Mouse (Mus musculus): ENCODE measurements around the gene Rgs8. TPM values are rescaled to one million over a fixed set of nuclear protein-coding genes. Genes with fewer than 3 reads are reported as not detected.

Gene Rgs8
- total RNA-seq, 2 experiments from 2014 or later = 60.4 to 61.1 TPM

- DNase-seq (ENCODE audit: low spot score in 2 of 2) = no peak
Observed at GRCm38 (mm10) chr1:153702853-153703410, 50.1 kb downstream of the Rgs8 start.

- peak in 1 of 2 experiments; percentile 32 for DNase-seq (ENCODE audit: low spot score in 2 of 2)
Observed at GRCm38 (mm10) chr1:153703445-153703991, 50.7 kb downstream of the Rgs8 start.

GRCm38 (mm10) chr1:153704174-153704573 lies 51.3 kb downstream of the Rgs8 start:
- DNase-seq (ENCODE audit: low spot score in 2 of 2) = no peak

GRCm38 (mm10) chr1:153704996-153705395 lies 52.2 kb downstream of the Rgs8 start:
- no peak for DNase-seq (ENCODE audit: low spot score in 2 of 2)

- no peak for DNase-seq (ENCODE audit: low spot score in 2 of 2)
Observed at GRCm38 (mm10) chr1:153708626-153709025, 55.8 kb downstream of the Rgs8 start.

GRCm38 (mm10) chr1:153709451-153709850 lies 56.6 kb downstream of the Rgs8 start:
- no peak for DNase-seq (ENCODE audit: low spot score in 2 of 2)

- no peak for DNase-seq (ENCODE audit: low spot score in 2 of 2)
Observed at GRCm38 (mm10) chr1:153711544-153712262, 58.9 kb downstream of the Rgs8 start.

- DNase-seq (ENCODE audit: low spot score in 2 of 2) = no peak
Observed at GRCm38 (mm10) chr1:153712633-153713032, 59.8 kb downstream of the Rgs8 start.

- no peak for DNase-seq (ENCODE audit: low spot score in 2 of 2)
Observed at GRCm38 (mm10) chr1:153717990-153718389, 65.2 kb downstream of the Rgs8 start.

- no peak for DNase-seq (ENCODE audit: low spot score in 2 of 2)
Observed at GRCm38 (mm10) chr1:153720935-153721334, 68.1 kb downstream of the Rgs8 start.

GRCm38 (mm10) chr1:153721565-153722310 lies 68.9 kb downstream of the Rgs8 start:
- no peak for DNase-seq (ENCODE audit: low spot score in 2 of 2)

- no peak for DNase-seq (ENCODE audit: low spot score in 2 of 2)
Observed at GRCm38 (mm10) chr1:153723426-153723825, 70.6 kb downstream of the Rgs8 start.

- DNase-seq (ENCODE audit: low spot score in 2 of 2) = no peak
Observed at GRCm38 (mm10) chr1:153726636-153727035, 73.8 kb downstream of the Rgs8 start.

GRCm38 (mm10) chr1:153729806-153730205 lies 77.0 kb downstream of the Rgs8 start:
- DNase-seq (ENCODE audit: low spot score in 2 of 2) = no peak

GRCm38 (mm10) chr1:153730671-153731070 lies 77.8 kb downstream of the Rgs8 start:
- no peak for DNase-seq (ENCODE audit: low spot score in 2 of 2)

- DNase-seq (ENCODE audit: low spot score in 2 of 2) = no peak
Observed at GRCm38 (mm10) chr1:153733181-153733580, 80.4 kb downstream of the Rgs8 start.

- no peak for DNase-seq (ENCODE audit: low spot score in 2 of 2)
Observed at GRCm38 (mm10) chr1:153734866-153735265, 82.0 kb downstream of the Rgs8 start.

GRCm38 (mm10) chr1:153736096-153736495 lies 83.3 kb downstream of the Rgs8 start:
- no peak for DNase-seq (ENCODE audit: low spot score in 2 of 2)

- DNase-seq (ENCODE audit: low spot score in 2 of 2) = no peak
Observed at GRCm38 (mm10) chr1:153737101-153738085, 84.6 kb downstream of the Rgs8 start.

GRCm38 (mm10) chr1:153739437-153740015 lies 86.7 kb downstream of the Rgs8 start:
- no peak for DNase-seq (ENCODE audit: low spot score in 2 of 2)

All from left cerebral cortex, adult 18-20 months (tissue).